Mouse (Mus musculus) intestine, embryonic 16.5 days (tissue): ENCODE data around the gene Lrrc72. TPM values are rescaled to one million over a fixed set of nuclear protein-coding genes. Genes with fewer than 3 reads are reported as not detected.

Experiments
- ATAC-seq: fragments of 200-750 bp; cut with Nextera tagmentation; 2 replicates; pipeline ENCODE4 v1.8.0; 2017; ENCODE audit warnings: moderate TSS enrichment, moderate library complexity
- H3K27ac ChIP-seq: fragments of 300-500 bp; sonication (generic); 2 replicates; pipeline ENCODE4 v1.5.1; 2014; ENCODE audit warnings: mild to moderate bottlenecking, low read length
- H3K27me3 ChIP-seq: fragments of 300-500 bp; sonication (generic); replicated peaks from 2 replicates; pipeline ENCODE4 v1.6.1; 2014; ENCODE audit warnings: low read length, control low read depth, mixed read lengths; ENCODE audit not compliant: control insufficient read depth, insufficient read depth
- H3K36me3 ChIP-seq: fragments of 300-500 bp; sonication (generic); 2 replicates; pipeline ENCODE4 v1.6.1; 2014; ENCODE audit warnings: low read length, control low read depth; ENCODE audit not compliant: control insufficient read depth, insufficient read depth
- H3K4me1 ChIP-seq: fragments of 300-500 bp; sonication (generic); 2 replicates; pipeline ENCODE4 v1.6.1; 2014; ENCODE audit warnings: low read length, control low read depth, mixed read lengths; ENCODE audit not compliant: control insufficient read depth, insufficient read depth
- H3K4me2 ChIP-seq: fragments of 300-500 bp; sonication (generic); 2 replicates; pipeline ENCODE4 v1.6.1; 2014; ENCODE audit warnings: low read depth, low read length, control low read depth
- H3K4me3 ChIP-seq: fragments of 300-500 bp; sonication (generic); 2 replicates; pipeline ENCODE4 v1.5.1; 2014; ENCODE audit warnings: mild to moderate bottlenecking, low read length
- H3K9ac ChIP-seq: fragments of 300-500 bp; sonication (generic); 2 replicates; pipeline ENCODE4 v1.6.1; 2014; ENCODE audit warnings: low read depth, low read length
- H3K9me3 ChIP-seq: fragments of 300-500 bp; sonication (generic); 2 replicates; pipeline ENCODE4 v1.6.1; 2016; ENCODE audit warnings: low read length, control low read depth; ENCODE audit not compliant: control insufficient read depth
- WGBS: fragments of 180-500 bp; shearing (Covaris S2); extraction: QIAGEN DNeasy Blood & Tissue Kit; methylation state at CpG from one replicate; pipeline ENCODE4 v1.1.7; 2014; 5-methylcytosine and 5-hydroxymethylcytosine counted together
- polyA plus RNA-seq: library from polyadenylated mRNA; unstranded; fragments of >200 nt; fragmentation: Nextera tagmentation; extraction: Ambion mirVana; gene quantifications from 2 replicates; pipeline ENCODE4 v1.2.1, GENCODE M21; 2015

Gene Lrrc72
- polyA plus RNA-seq, 1 experiment from 2014 or later, result not detected

GRCm38 (mm10) chr12:36164126-36164791 is 88.9 kb downstream of the Lrrc72 start:
- H3K4me3 ChIP-seq, result no peak overlapping the region
- no peak overlapping the region for H3K9ac ChIP-seq
- WGBS, result 71% methylated on average over 7 of the region's 7 CpGs
- no peaks in the 10 kb centered on the region for H3K9me3 ChIP-seq
- no peak overlapping the region for H3K27ac ChIP-seq
- no peak for ATAC-seq
- 0 out of 2 replicates have a peak, but pooled peaks cover 6% of the 10 kb centered on the region for H3K4me1 ChIP-seq
- H3K36me3 ChIP-seq, result no peaks in the 10 kb centered on the region
- H3K4me2 ChIP-seq, result no peak overlapping the region
- no peaks in the 10 kb centered on the region for H3K27me3 ChIP-seq

Other genes starting within 250 kb of the Lrrc72 start
- 151 and 157 TPM in 2 replicates for gene Tspan13, start 210.9 kb downstream of the Lrrc72 start, polyA plus RNA-seq
- 36.6 and 37.0 TPM in 2 replicates for gene Ankmy2, start 96.3 kb downstream of the Lrrc72 start, polyA plus RNA-seq
- gene Bzw2, start 95.3 kb downstream of the Lrrc72 start, polyA plus RNA-seq, result 153 and 180 TPM in 2 replicates
- gene Sostdc1, start 60.7 kb upstream of the Lrrc72 start, polyA plus RNA-seq, result 4.6 and 6.0 TPM in 2 replicates
- 8.3 and 9.0 TPM in 2 replicates for gene Ispd, start 128.1 kb upstream of the Lrrc72 start, polyA plus RNA-seq
- gene D630036H23Rik, start 128.8 kb upstream of the Lrrc72 start, polyA plus RNA-seq, result 0.95 and 1.4 TPM in 2 replicates